Mouse (Mus musculus): ENCODE data around the gene Cdh13.

DNA sequence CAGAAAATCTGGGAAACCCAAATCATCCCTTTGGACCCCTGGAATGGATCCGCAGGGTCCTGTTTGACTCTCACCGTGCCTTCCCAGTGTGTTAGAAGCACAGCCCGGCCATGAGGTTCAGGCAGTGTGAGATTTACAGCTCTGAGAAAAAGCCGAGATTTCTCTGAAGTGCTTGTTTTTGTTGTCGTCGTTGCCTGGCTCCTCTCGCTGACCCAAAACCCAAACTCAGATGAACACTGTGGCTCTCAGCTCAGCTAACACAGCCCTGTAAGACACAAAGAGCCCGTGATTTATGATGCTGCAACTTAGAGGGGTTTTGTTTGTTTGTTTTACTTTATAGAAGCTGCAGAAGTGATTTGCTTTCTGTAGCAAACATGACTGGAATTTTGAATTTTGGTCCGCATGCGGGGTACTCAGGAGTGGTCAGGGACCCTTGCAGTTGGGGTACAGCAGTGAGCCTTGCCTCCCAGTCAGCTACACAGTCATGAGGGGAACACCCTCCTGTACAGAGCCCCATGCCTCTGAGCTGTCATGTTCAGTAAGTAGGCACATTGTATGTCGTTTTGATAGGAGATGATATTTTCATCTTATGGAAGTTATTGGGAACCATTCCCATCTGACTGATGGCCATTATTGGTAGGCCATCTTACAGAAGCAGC lies 169.0 kb downstream of the Cdh13 start:
- TF ChIP-seq USF1 (IDR thresholded peaks at IDR 0.05; ENCODE audit: low read depth), result no peak
- TF ChIP-seq CTCF (IDR thresholded peaks at IDR 0.05; ENCODE audit: control insufficient read depth, insufficient read depth, insufficient read length), result no peak
- TF ChIP-seq MYOG (IDR thresholded peaks at IDR 0.05; ENCODE audit: control insufficient read depth, extremely low read depth, insufficient read length), result no peak
- no peak for TF ChIP-seq CEBPB (IDR thresholded peaks at IDR 0.05; ENCODE audit: low read depth)
